Mouse (Mus musculus): ENCODE measurements around the gene Gm17387. TPM values are rescaled to one million over a fixed set of nuclear protein-coding genes. Genes with fewer than 3 reads are reported as not detected.

Gm17387 gene
- polyA plus RNA-seq, 1 experiment from 2014 or later = not detected

DNA sequence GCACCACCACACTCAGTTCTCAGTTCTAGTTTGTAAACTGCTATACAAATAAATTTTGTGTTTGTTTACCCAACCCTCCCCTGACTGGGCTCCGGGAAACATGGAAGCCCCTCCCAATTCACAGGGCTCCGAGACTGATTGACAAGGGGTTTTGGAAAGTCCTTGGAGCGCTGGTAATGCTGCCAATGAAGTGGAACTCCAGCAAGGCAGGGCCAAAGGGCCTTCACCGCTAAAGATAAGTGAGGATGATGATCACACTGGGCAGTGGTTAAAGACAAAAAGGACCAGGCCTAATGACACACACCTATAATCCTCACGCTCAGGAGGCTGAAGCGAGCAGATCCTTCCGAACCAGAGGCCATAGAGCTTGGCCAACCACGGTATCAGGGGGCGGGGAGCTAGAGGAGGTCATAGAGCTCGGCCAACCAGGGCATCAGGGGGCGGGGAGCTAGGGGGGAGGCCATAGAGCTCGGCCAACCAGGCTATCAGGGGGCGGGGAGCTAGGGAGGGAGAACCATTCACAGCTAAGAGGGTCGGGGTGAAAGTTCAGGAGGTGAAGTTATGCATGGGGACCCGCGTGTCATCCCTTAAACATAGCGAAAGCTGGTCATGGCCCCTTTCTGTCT lies 22.2 kb downstream of the Gm17387 start:
- no peak overlapping the region for H3K4me2 ChIP-seq (ENCODE audit: low read length)
- no peaks in the 10 kb centered on the region for H3K27me3 ChIP-seq (ENCODE audit: insufficient read depth, low read length)
- no peak overlapping the region for H3K9ac ChIP-seq (ENCODE audit: low read depth, low read length)
- 66% methylated on average over 17 of the region's 17 CpGs for WGBS
- H3K4me3 ChIP-seq (replicated peaks; ENCODE audit: low read depth, low read length) = no peak overlapping the region
- H3K9me3 ChIP-seq (replicated peaks; ENCODE audit: low read length) = no peaks in the 10 kb centered on the region
- ATAC-seq (replicated peaks; ENCODE audit: low FRiP score, low read depth) = no peak
- no peak for DNase-seq (ENCODE audit: low spot score)
- H3K36me3 ChIP-seq (ENCODE audit: insufficient read depth, low read length) = no peaks in the 10 kb centered on the region
- no peak overlapping the region for H3K27ac ChIP-seq
- H3K4me1 ChIP-seq (replicated peaks; ENCODE audit: insufficient read depth, low read length) = no peaks in the 10 kb centered on the region; the same call in 1 of the 2 replicates
- TF ChIP-seq CTCF (IDR thresholded peaks at IDR 0.05; ENCODE audit: low read depth) = no peak

DNA sequence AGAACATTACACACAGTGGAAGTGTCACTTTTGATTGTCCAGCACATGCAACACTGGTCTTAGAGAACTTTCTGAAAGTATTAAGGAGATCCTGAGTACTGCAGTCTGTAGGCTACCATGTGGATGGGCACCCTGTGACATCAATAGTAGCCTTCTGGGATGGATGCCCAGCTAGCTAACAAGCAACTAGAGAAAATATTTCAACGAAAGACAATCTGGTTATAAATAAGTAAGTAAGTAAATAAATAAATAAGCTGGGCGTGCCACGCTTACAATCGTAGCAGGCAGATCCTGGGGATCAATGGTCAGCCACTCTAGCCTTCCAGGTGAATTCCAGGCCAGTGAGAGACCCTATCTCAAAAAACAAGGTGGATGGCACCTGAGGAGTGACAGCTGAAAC lies 23.1 kb downstream of the Gm17387 start:
- H3K4me3 ChIP-seq (replicated peaks; ENCODE audit: low read depth, low read length) = no peak overlapping the region
- H3K9me3 ChIP-seq (replicated peaks; ENCODE audit: low read length) = no peaks in the 10 kb centered on the region
- TF ChIP-seq CTCF (IDR thresholded peaks at IDR 0.05; ENCODE audit: low read depth) = no peak
- H3K4me2 ChIP-seq (ENCODE audit: low read length) = no peak overlapping the region
- H3K27me3 ChIP-seq (ENCODE audit: insufficient read depth, low read length) = no peaks in the 10 kb centered on the region
- DNase-seq (ENCODE audit: low spot score) (no peak), ATAC-seq (replicated peaks; ENCODE audit: low FRiP score, low read depth) (no peak)
- H3K36me3 ChIP-seq (ENCODE audit: insufficient read depth, low read length) = no peaks in the 10 kb centered on the region
- no peaks in the 10 kb centered on the region; the same call in 1 of the 2 replicates for H3K4me1 ChIP-seq (replicated peaks; ENCODE audit: insufficient read depth, low read length)
- 87% methylated on average over 4 of the region's 4 CpGs for WGBS
- H3K9ac ChIP-seq (ENCODE audit: low read depth, low read length) = no peak overlapping the region
- no peak overlapping the region for H3K27ac ChIP-seq

DNA sequence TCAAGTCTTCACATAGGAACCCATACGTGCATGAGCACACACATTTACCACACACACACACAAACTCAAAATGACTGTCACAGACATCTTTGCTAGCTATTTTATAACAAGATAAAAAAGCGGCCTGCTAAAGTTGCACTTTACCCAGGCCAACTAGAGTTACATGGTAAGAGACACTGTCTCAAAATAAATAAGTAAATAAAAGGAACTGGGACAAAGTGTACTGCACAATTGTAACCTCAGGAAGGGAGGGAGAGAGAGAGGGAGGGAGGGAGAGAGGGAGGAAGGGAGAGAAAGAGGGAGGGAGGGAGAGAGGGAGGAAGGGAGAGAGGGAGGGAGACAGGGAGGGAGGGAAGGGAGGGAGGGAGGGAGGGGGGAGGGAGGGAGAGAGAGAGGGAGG lies 23.5 kb downstream of the Gm17387 start:
- ATAC-seq (replicated peaks; ENCODE audit: low FRiP score, low read depth) = no peak
- TF ChIP-seq CTCF (IDR thresholded peaks at IDR 0.05; ENCODE audit: low read depth) = no peak
- H3K9ac ChIP-seq (ENCODE audit: low read depth, low read length) = no peak overlapping the region

DNA sequence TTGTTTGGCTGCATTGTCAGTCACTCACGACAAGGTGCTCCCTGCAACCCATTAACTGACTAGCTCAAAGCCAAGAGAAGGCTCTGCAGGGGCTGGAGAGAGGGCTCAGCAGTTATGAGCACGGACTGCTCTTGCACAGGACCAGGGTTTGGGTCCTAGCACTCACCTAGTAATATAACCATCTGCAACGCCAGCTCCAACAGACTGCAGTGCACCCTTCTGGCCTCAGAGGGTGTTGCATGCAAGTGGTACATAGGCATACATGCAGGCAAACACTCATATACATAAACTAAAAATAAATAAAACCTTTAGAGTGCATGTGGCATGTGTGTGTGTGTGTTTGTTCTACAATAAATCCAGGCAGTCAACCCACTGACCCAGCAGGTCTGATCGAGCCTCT lies 26.9 kb downstream of the Gm17387 start:
- no peak overlapping the region for H3K27ac ChIP-seq
- H3K9ac ChIP-seq (ENCODE audit: low read depth, low read length) = no peak overlapping the region
- TF ChIP-seq CTCF (IDR thresholded peaks at IDR 0.05; ENCODE audit: low read depth) = no peak
- no peak overlapping the region for H3K4me3 ChIP-seq (replicated peaks; ENCODE audit: low read depth, low read length)
- WGBS = 78% methylated on average over 4 of the region's 4 CpGs
- no peaks in the 10 kb centered on the region for H3K36me3 ChIP-seq (ENCODE audit: insufficient read depth, low read length)
- DNase-seq (ENCODE audit: low spot score) = no peak
- no peaks in the 10 kb centered on the region for H3K27me3 ChIP-seq (ENCODE audit: insufficient read depth, low read length)
- no peak overlapping the region for H3K4me2 ChIP-seq (ENCODE audit: low read length)
- no peak for ATAC-seq (replicated peaks; ENCODE audit: low FRiP score, low read depth)
- no peaks in the 10 kb centered on the region for H3K9me3 ChIP-seq (replicated peaks; ENCODE audit: low read length)
- 0 out of 2 replicates have a peak, but pooled peaks cover 3% of the 10 kb centered on the region for H3K4me1 ChIP-seq (replicated peaks; ENCODE audit: insufficient read depth, low read length)

More for the DNA sequence above, 23.5 kb downstream of the Gm17387 start:
- 65% methylated on average over 2 of the region's 2 CpGs for WGBS
- Histone ChIP-seq H3K4me2 (ENCODE audit: low read length) (no peak overlapping the region), H3K4me1 (replicated peaks; ENCODE audit: insufficient read depth, low read length) (no peaks in the 10 kb centered on the region; the same call in 1 of the 2 replicates), H3K27ac (no peak overlapping the region), H3K36me3 (ENCODE audit: insufficient read depth, low read length) (no peaks in the 10 kb centered on the region), H3K4me3 (replicated peaks; ENCODE audit: low read depth, low read length) (no peak overlapping the region), H3K27me3 (ENCODE audit: insufficient read depth, low read length) (no peaks in the 10 kb centered on the region), H3K9me3 (replicated peaks; ENCODE audit: low read length) (no peaks in the 10 kb centered on the region)
- DNase-seq (ENCODE audit: low spot score) = no peak

DNA sequence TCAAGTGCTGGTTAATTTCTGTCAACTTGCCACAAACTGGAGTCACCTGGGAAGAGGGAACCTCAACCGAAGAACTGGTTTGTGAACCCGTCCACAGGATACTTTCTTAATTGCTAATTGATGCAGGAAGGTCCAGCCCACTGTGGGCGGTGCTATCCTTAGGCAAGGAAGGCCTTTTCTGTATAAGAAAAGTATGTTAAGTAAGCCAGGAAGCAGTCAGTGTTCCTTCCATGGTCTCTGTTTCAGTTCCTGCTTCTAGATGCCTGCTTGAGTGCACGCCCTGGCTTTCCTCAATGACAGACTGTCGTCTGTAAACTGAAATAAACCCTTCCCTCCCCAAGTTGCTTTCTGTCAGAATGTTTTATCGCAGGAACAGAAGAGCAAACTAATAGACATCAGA lies 28.0 kb downstream of the Gm17387 start:
- H3K4me1 ChIP-seq (replicated peaks; ENCODE audit: insufficient read depth, low read length) = peaks cover 11% of the 10 kb centered on the region
- no peak overlapping the region for H3K4me3 ChIP-seq (replicated peaks; ENCODE audit: low read depth, low read length)
- ATAC-seq (replicated peaks; ENCODE audit: low FRiP score, low read depth) = no peak
- H3K27ac ChIP-seq = no peak overlapping the region
- H3K27me3 ChIP-seq (ENCODE audit: insufficient read depth, low read length) = no peaks in the 10 kb centered on the region; the same call in 1 of the 2 replicates
- DNase-seq (ENCODE audit: low spot score) = no peak
- H3K36me3 ChIP-seq (ENCODE audit: insufficient read depth, low read length) = no peaks in the 10 kb centered on the region
- TF ChIP-seq CTCF (IDR thresholded peaks at IDR 0.05; ENCODE audit: low read depth) = no peak
- H3K4me2 ChIP-seq (ENCODE audit: low read length) = no peak overlapping the region
- H3K9ac ChIP-seq (ENCODE audit: low read depth, low read length) = no peak overlapping the region
- 85% methylated on average over 6 of the region's 6 CpGs for WGBS
- no peaks in the 10 kb centered on the region for H3K9me3 ChIP-seq (replicated peaks; ENCODE audit: low read length)

DNA sequence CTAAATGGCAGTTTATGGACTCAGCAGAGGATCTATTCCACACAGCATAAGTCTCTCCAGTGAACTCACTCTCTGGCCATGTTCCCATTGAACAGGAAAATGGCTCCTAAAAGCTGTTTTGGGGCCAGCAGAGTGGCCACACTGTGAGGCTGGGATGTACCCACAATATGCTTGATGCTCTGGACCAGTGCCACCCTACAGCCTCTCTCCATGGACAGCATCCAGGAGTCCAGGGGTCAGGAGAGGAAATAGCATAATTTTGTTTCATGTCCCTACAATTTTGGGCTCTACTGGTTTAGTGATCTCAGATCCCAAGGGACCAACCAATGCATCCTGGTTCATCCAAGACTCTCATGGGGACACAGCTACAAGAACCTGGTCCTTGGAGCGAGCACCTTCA lies 28.6 kb downstream of the Gm17387 start:
- no peaks in the 10 kb centered on the region; the same call in 1 of the 2 replicates for H3K27me3 ChIP-seq (ENCODE audit: insufficient read depth, low read length)
- ATAC-seq (replicated peaks; ENCODE audit: low FRiP score, low read depth) (no peak), DNase-seq (ENCODE audit: low spot score) (no peak)
- no peak overlapping the region for H3K4me3 ChIP-seq (replicated peaks; ENCODE audit: low read depth, low read length)
- 97% methylated on average over 1 of the region's 1 CpGs for WGBS
- no peak for TF ChIP-seq CTCF (IDR thresholded peaks at IDR 0.05; ENCODE audit: low read depth)
- no peaks in the 10 kb centered on the region for H3K36me3 ChIP-seq (ENCODE audit: insufficient read depth, low read length)
- H3K9ac ChIP-seq (ENCODE audit: low read depth, low read length) = no peak overlapping the region
- no peak overlapping the region for H3K27ac ChIP-seq
- H3K9me3 ChIP-seq (replicated peaks; ENCODE audit: low read length) = no peaks in the 10 kb centered on the region
- H3K4me2 ChIP-seq (ENCODE audit: low read length) = no peak overlapping the region
- H3K4me1 ChIP-seq (replicated peaks; ENCODE audit: insufficient read depth, low read length) = peaks cover 11% of the 10 kb centered on the region

Measured in kidney, postnatal 0 days (tissue).